Mouse (Mus musculus): Measurements from ENCODE around the gene Gm17651.

Gm17651 gene

DNA sequence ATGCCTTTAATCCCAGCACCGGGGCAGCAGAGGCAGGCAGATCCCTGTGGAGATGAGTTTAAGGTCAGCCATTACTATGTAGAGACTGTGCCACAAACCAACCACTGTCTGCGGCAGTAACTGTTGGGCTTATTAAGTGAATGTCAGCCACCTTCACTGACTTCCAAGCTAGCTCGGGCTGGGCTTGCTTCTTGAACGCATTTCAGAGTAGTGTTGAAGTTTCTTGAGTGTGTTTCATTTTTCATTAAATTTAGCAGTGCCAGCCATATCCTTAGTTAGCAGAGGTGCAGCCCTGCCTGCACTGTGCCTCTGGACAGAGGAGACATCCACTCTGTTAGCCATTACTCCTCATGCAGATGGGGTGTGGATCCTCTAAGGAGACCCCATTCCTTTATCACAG is 43.7 kb downstream of the Gm17651 start:
- no peak for DNase-seq (ENCODE audit: low spot score in 2 of 2)

DNA sequence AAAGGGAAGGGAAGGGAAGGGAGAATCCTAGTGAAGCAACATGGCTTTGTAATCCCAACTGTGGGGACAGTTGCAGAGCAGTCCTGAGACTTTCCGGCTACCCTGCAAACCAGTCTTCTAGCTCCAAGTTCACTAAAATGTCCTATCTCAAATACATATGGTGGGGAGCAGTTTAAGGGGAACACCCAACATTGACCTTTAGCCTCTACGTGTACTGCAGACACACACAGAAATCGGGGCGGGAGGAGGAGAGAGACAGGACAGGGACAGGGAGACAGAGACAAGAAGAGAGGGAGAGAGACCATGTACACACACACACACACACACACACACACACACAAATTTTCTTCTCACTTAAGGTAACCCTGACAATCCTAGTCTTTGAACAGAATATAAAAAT is 44.6 kb downstream of the Gm17651 start:
- DNase-seq (ENCODE audit: low spot score in 2 of 2): no peak

DNA sequence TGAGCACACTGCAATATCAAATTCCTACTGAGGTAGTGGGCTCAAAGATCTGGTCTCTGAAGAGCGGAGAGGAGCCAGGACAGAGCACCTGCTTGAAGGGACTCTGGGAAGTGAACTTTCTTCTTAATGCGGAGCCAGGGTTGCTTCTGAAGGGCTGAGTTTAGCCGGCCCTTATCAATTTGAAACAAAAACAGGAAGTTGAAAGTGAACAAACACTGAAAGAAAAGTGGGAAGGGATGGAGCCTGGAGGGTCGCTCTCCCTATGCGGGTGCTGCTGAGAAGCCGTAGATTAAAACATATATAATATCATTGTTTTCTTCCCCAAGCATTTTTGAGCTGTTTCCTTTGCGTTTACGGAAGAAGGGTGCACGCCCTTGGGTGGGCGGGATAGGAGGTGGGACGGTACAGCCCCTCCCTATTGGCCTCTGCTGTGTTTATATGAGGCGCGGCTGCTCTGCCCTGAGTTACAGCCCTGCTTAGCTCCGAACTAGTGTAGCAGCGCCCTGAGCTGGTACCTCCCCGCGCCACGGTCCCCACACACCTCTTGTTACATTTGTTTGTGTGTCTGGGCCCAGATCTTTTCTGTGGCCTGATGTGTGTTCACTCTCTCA is 46.0 kb downstream of the Gm17651 start, which contains the start of gene Fmo5:
Fmo5 (plus strand) TSS at position 414 of the 611 bp plus-strand sequence.
- DNase-seq (ENCODE audit: low spot score in 2 of 2): no peak

GRCm38 (mm10) chr3:97627893-97628292 is 46.6 kb downstream of the Gm17651 start:
- DNase-seq (ENCODE audit: low spot score in 2 of 2): no peak

GRCm38 (mm10) chr3:97624611-97625010 is 49.9 kb downstream of the Gm17651 start:
- no peak for DNase-seq (ENCODE audit: low spot score in 2 of 2)

Data from right cerebral cortex, postnatal 36 days (tissue).